Mouse (Mus musculus) left cerebral cortex, adult 9 months (tissue): Measurements from ENCODE around the gene Gm8653.
"Not testable (repeated sequence)": the region's sequence is repeated elsewhere in the genome, so short reads cannot be mapped to it uniquely, and the experiment has no call there.

Experiments used
- DNase-seq, 2 experiments: peaks; one replicate each; pipeline ENCODE4 v3.0.0; 2022; ENCODE audit warnings: low spot score in 2 of 2

Gene Gm8653

DNA sequence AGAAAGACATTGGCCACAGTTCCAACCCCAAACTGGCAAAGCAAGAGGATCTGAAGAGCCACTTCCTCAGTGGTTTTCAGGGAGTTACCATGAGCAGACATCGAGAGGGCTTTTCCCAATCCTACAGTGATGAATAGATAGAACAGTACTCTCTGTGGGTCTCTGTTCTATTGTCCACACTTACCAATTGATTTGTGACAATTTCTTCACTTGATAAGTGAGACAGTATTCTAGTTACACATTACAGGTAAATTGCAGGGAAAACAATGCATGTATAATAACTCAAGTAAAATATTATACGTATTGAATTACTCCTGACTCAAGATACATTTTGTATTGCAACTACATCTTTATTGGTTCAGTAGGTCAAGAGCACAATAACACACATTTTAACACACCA is at the start of gene Gm8653:
Gene Gm8653 (minus strand): TSS at position 101 of the 400 bp plus-strand sequence.
- not testable (repeated sequence) for DNase-seq

DNA sequence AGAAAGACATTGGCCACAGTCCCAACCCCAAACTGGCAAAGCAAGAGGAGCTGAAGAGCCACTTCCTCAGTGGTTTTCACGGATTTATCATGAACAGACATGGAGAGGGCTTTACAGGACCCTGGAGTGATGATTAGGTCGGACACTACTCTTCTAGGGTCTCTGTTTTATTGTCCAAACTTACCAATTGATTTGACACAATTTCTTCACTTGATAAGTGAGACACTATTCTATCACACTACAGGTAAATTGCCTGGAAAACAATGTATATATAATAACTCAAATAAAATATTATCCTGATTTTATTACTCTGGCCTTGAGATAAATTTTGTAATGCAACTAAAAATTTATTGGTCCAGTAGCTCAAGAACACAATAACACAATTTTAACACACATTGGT is 28.3 kb upstream of the Gm8653 start, which contains the start of gene Gm8453:
Gene Gm8453 (minus strand): TSS at position 101 of the 400 bp plus-strand sequence.
- not testable (repeated sequence) for DNase-seq

DNA sequence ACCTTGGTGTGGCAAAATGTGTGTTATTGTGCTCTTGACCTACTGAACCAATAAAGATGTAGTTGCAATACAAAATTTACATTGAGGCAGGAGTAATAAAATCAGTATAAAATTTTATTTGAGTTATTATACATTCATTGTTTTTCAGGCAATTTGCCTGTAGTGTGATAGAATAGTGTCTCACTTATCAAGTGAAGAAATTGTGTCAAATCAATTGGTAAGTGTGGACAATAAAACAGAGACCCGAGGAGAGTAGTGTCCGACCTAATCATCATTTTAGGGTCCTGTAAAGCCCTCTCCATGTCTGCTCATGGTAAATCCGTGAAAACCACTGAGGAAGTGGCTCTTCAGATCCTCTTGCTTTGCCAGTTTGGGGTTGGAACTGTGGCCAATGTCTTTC is 12.0 kb downstream of the Gm8653 start, which contains the start of gene Vmn1r143:
Gene Vmn1r143 (plus strand): TSS at position 301 of the 400 bp plus-strand sequence.
- not testable (repeated sequence) for DNase-seq

DNA sequence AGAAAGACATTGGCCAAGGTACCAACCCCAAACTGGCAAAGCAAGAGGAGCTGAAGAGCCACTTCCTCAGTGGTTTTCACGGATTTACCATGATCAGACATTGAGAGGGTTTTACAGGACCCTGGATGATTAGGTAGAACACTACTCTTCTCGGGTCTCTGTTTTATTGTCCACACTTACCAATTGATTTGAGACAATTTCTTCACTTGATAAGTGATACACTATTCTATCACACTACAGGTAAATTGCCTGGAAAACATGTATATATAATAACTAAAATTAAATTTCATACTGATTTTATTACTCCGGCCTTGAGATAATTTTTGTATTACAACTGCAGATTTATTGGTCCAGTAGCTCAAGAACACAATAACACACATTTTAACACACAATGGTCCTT is 37.1 kb downstream of the Gm8653 start, which contains the start of gene Vmn1r142:
Gene Vmn1r142 (minus strand): TSS at position 101 of the 400 bp plus-strand sequence.
- not testable (repeated sequence) for DNase-seq
